Mouse (Mus musculus): ENCODE results near the gene Zcchc24.
A peak's percentile ranks its signal among the peaks of the same experiment; 100 is the strongest.

Zcchc24 gene

GRCm38 (mm10) chr14:25746971-25747945 is 21.6 kb downstream of the Zcchc24 start:
- no peak for DNase-seq

DNA sequence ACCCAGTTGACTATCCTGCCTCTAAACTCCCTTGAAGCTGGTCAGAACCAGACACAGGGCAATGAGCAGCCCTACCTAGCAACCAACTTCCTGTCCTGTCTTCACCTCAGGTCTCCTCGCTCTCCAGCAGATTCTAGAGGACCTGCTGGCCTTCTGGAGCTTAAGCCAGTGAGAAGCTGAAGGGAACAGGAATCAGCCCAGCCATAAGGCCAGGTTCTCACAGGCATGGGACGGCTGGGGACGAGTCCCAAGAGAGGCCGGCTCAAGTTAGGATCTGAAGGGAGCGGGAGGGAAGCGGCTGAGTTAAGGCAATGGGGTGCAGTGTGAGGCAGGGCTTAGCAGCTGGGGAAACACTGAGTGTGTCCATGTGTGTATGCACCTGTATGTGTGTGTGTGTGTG is 22.5 kb downstream of the Zcchc24 start:
- DNase-seq = no peak

- DNase-seq = no peak
Observed at GRCm38 (mm10) chr14:25745365-25746184, 23.3 kb downstream of the Zcchc24 start.

DNA sequence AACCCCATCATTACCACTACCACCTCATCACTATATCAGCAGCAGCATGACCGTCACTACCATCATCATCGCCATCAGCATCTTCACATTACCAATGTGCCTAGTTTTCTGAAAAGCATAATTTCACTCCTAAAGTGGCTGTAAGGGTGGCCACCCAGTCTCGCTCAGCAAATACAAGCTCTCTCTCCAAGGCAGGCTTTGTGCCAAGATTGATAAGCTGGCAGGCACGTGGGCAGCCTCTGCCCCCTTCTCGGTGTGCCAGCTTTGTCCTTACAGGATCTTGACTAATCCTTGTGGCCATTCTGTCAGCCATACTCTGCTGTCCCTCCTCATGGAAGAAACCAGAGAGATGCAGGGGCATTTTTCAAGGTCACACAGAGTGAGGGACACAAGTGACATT is 25.9 kb downstream of the Zcchc24 start:
- DNase-seq = no peak

DNA sequence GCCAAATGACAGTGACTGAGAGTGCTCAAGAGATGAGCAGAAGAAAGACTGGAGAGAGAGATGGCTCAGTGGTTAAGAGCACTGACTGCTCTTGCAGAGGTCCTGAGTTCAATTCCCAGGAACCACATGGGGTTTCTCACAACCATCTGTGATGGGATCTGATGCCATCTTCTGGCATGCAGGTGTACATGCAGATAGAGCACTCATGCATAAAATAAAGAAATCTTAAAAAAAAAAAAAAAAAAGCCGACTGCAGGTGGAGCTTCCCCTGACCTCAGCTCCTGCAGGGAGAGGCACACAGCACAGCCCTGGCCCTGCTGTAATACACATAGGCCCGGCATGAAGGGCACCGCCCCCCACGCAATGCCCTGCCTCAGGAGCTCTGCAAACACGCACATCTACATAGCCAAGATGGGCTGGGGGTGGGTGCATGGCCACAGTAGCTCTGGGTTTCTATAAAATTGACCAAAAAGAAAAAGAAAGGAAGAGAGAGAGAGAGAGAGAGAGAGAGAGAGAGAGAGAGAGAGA is 26.9 kb downstream of the Zcchc24 start:
- DNase-seq = no peak

- DNase-seq = no peak
Observed at GRCm38 (mm10) chr14:25741211-25741610, 27.6 kb downstream of the Zcchc24 start.

DNA sequence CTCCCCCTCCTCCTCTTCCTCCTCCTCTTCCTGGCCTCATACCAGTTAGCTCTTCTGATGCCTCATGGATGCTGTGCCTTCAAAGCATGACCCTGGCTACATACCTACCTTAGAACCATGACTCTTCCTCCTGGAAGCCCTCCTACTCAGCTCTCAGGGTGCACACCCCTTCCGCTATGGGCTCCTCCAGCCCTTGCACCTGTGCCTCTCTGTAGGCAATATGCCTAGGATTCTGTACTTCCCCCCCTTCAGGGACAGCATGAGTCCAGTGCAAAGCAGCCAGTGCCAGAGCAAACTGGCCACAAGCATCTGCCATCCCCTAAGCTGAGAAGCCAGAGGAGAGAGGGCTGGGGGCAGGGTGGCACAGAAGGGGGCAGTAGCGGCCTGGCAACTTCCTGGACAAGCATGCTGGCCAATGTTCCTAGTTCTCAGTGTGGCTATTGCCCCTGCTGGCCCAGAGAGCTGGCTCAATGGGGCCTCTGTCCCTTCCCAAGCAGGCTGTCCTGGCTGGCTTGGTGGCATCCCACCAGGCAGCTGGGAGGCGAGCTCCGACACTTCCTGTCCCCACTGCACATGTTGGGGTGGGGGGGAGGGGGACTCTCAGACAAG is 28.8 kb downstream of the Zcchc24 start:
- DNase-seq = no peak

GRCm38 (mm10) chr14:25738591-25739001 is 30.2 kb downstream of the Zcchc24 start:
- DNase-seq = no peak

- DNase-seq = peak; percentile 42 to 45
Observed at GRCm38 (mm10) chr14:25736589-25736988, 32.2 kb downstream of the Zcchc24 start.

- DNase-seq = no peak
Observed at GRCm38 (mm10) chr14:25736140-25736539, 32.7 kb downstream of the Zcchc24 start.

GRCm38 (mm10) chr14:25734736-25735716 is 33.8 kb downstream of the Zcchc24 start:
- DNase-seq = no peak

DNA sequence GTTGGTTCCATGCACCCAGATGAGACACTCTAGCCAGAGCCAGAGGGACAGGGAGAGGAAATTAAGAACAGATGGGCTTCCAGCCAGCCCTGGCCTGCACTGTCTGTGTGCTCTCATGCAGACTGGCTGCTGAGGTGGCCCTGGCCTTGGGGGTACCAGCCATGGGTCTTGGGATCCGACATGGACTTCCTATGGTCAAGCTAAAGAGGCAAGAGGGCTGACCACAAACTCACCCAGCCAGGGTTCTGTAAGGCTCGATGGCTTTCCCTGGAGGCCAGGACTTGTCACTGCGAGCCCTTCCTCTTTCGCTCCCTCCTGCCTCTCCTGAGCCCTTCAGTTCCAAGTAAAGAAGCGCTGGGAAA is 41.7 kb downstream of the Zcchc24 start:
- no peak for DNase-seq

DNA sequence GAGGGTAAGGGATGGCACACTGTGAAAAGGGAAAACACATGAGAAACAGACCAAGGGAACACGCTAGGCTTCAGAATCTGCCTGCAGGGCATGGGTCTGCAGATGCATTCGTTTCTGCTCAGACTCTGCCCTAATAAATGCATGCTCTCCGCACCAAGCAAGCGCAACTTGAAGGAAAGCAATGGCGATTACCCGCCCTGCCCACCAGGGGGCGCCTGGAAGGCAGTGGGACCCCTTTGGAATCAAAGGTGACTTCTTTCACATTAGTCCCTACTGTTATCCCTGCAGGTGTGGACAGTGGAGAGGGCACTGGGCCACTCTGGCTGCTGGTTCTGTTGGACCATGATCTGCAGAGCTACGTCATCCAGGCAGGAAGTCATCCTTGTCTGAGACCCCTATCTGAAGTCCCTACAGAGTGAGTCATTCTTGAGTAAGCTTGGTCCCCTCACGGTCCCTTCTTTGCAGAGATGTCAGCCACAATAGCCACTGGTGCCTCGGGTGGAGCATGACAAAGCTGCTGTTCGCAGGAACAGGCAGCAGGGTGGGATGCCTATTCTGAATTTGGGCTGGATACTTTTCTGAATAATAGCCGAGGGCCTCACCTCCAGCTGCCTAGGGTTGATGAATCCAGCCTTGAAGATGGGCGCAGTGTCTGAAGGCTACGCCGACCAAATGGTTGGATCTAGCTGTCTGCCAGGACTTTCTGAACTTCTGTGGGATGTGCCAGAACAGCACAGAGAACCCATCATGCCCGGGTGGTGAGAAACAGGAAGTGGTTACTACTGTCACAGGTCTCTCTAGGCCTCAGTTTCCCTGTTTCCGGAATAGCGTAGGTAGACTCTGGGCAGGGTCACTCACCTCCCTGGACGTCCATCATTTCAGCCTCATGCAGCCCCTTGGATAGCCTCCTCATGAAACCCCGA is 42.4 kb downstream of the Zcchc24 start:
- DNase-seq = peak in 1 of 2 experiments; percentile 55

DNA sequence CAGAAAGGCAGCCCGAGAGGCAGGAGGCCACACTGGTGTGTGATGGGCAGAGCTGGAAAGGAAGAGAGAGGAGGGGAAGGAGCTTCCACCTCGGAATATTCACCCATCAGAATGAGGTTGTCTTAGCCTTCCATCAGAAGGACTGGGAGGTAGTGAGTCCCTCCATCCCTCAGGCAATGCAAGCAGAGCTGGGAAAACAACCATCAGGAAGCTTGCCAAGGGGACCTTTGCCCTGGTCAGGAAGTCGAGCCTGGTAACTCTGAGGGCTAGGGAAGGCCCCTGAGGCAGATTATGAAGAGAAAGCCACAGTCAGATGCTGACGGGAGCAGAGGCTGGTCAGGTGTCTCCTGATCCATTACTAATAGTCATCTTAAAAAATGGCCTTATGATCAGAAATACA is 43.1 kb downstream of the Zcchc24 start:
- DNase-seq = peak; percentile 38 to 42

DNA sequence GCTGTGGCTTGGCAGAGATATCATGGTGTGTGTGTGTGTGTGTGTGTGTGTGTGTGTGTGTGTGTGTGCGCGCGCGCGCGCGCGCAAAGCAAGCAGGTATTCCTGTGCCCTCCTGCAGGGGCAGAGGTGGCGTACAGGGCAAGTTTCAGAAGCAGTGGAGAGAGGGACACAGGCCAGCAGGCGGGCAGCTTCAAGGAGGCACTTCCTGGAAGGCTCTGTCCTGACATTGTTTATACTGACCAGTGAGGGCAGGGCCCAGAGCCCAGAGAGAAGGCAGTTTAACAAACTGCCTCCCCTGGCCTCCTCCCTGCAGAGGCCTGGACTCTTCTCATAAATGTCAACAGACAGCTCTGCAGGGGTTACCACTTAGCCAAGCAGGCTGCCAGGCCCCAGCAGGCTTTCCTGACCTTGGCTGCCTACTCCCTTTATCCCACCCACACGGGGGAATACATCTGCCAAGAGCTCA is 43.8 kb downstream of the Zcchc24 start:
- DNase-seq = peak; percentile 20 to 38

DNA sequence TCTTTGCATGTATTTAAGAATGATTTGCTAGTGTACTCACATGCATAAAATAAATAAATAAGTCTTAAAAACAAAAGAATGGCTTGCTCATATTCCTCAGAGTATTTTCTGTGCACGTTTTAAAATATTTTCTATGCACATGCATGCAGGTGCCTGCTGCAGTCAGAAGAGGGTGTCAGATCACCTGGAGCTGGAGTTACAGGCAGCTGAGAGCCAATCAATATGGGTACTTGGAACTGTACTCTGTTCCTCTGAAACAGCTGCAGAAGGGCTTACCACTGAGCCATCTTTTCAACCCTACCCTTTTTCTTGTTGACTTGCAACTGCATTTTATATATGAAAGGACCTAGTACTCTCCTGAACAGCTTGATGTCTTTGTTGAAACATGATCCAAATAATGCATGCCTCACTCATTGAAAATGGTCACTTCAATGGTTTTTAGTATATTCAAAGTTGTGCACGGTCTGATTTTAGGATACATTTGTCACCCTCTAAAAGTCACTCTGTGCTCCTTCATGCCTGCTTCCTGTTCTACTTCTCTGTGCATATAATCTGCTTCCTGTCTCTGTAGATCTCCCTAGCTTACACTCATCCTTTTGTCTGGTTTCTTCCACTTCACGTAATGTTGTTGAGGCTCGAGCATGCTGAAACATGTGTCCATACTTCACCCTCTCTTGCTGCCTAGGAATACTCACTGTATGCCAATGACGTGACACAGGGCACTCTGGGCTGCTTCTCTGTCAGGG is 47.7 kb downstream of the Zcchc24 start:
- DNase-seq = no peak

GRCm38 (mm10) chr14:25719371-25719770 is 49.5 kb downstream of the Zcchc24 start:
- DNase-seq = no peak

DNA sequence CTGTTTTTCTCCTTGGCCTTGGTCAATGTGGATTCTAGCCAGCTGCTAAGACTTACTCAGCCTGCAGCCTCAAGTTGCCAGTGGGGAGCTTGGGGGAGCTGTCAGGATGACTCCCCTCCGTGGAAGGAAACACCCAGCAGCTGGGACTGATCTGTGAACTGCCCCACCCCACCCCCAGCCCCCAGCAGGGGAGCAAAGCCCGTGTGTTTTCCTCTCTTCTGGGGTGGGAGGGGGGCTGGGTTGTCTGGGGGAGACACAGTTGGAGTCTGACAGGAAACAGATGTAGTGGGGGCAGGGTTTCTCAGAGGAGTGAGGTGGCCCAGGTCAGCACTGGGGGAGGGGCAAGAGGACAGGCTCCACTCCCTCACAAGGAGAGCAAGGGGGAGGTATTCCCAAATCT is 50.4 kb downstream of the Zcchc24 start:
- no peak for DNase-seq

DNA sequence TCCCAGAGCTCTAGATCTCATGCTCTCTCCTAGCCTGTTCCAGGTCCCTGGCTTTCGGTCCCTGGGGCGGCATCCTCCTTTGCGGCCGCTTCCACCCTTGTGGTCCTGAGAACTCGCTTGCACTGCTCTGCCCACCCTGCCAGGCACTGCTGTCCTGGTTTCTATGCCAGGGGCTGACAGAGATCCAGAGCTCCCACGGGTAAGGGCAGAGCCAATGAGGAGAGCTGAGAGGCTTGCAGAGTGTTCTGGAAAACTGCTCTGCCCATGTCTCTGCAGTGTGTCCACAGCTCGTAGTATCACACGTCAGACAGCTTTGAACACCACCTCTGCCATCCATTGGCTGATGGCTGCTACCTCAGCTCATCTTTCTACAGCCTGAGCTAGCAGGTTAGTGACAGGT is 51.1 kb downstream of the Zcchc24 start:
- DNase-seq = no peak

- no peak for DNase-seq
Observed at GRCm38 (mm10) chr14:25716528-25716927, 52.3 kb downstream of the Zcchc24 start.
